Mouse (Mus musculus) lung, embryonic 16.5 days (tissue): ENCODE results near the gene 4930583I09Rik. TPM values are rescaled to one million over a fixed set of nuclear protein-coding genes. Genes with fewer than 3 reads are reported as not detected.

Experiments
- polyA plus RNA-seq: library from polyadenylated mRNA; unstranded; fragments of >200 nt; fragmentation: Nextera tagmentation; extraction: Ambion mirVana; gene quantifications from 2 replicates; pipeline ENCODE4 v1.2.1, GENCODE M21; 2015

Gene 4930583I09Rik
- polyA plus RNA-seq, 1 experiment from 2014 or later = not detected

Other genes with a start within 250 kb of the 4930583I09Rik start
- gene Man2a1, start 235.3 kb downstream of the 4930583I09Rik start, polyA plus RNA-seq = 8.8 and 10.1 TPM in 2 replicates